Mouse (Mus musculus) left cerebral cortex, postnatal 25 days (tissue): ENCODE data around the gene Marcksl1. TPM values are rescaled to one million over a fixed set of nuclear protein-coding genes. Genes with fewer than 3 reads are reported as not detected.

Experiments used
- DNase-seq, 2 experiments: peaks; one replicate each; pipeline ENCODE4 v3.0.0; 2022; ENCODE audit warnings: low spot score in 2 of 2, mixed read lengths in 1 of 2
- intact Hi-C: fragments of 180-260 bp; cut with DNase I; formaldehyde crosslinking; loops from one replicate; pipeline ENCODE4 v1.15.1; 2025
- total RNA-seq, 2 experiments: library from RNA; stranded (reverse); gene quantifications; 2 replicates each; pipeline ENCODE4 v1.2.3; 2021

Marcksl1 gene
- 100 to 1,000 TPM; 196 to 227 TPM for total RNA-seq

DNA sequence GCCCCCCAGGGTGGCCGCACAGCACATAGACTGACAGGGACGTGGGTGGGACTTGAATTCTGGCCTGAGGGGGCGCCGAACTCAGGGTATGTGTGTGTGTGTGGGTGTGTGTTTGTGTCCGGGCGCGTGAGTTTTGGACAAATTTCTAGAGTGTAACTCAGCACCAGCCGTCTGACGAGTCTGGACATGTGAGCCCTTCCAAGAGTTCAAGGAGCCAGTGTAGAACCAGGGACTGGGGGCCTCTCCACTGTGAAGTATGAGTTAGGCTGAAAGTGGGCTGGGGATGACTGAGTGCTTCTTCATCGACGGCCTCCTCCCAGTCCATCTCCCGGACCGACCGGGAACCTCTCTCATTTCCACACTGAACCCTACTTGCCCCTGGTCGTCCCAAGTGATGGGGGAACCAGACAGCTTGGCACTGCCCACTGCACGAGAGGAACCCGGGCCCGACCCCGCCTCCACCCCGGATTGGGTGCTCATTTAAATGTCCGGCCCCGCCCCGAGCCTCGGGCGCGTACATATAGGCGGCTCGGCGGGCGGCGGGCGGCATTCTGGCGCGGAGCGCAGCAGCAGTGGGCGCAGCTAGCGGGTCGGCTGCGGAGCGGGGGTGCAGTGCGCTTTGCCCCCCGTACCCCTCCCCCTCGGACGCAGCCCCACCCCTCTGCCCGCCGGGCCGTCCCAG is at the start of gene Marcksl1:
TSS of gene Marcksl1 (plus strand) at position 496 of the 682 bp plus-strand sequence.
- intact Hi-C loops: no loop called here
- peak; percentile 78 to 79 for DNase-seq

DNA sequence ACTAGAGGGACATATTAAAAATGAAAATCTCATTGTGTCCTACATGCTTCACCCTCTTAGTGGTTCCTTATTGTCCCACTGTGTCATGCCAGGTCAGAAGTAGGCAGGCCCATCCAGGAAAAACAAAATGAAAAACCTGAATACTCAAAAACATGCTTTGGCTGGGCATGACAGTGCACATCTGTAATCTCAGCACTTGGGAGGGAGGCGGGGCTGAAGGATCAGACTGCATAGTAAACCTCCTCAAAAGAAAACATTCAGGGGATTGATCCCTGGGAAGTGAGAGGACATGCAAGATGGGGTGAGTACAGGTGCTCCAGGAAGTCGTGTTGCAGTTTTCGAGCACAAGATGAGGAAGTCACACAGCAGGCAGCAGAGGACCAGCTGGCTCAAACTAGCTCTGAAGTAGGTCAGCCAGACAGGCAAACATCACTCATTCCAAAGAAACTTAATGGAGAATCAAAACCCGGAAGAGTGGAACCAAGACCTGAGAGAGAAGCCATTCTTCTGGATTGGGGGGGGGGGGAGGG is 49.0 kb upstream of the Marcksl1 start:
- no peak for DNase-seq
- intact Hi-C loops: loop anchor here (5.0 kb wide), 1 partner anchor 138 kb away; the partner anchor contains the start of genes Eif3i and Tmem234

DNA sequence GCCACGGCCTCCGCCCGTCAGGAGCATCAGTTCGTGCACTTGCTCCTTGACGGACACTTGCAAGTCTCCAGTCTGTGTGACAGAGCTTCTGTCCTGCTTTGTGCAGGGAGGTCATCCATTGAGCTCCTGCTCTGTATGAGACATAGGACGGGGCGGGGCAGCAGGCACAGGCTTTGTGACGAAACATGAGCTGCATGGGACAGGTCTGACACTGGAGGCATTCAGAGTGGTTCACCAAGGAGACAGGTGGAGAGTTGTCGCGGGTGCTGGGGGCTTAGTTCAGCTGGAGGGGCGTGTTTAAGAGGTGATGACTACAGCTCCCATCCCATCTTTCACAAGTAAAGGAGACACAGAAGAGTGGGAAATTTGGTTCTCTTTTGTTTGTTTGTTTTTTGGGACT is 37.3 kb upstream of the Marcksl1 start:
- no peak for DNase-seq
- intact Hi-C loops: no loop called here

DNA sequence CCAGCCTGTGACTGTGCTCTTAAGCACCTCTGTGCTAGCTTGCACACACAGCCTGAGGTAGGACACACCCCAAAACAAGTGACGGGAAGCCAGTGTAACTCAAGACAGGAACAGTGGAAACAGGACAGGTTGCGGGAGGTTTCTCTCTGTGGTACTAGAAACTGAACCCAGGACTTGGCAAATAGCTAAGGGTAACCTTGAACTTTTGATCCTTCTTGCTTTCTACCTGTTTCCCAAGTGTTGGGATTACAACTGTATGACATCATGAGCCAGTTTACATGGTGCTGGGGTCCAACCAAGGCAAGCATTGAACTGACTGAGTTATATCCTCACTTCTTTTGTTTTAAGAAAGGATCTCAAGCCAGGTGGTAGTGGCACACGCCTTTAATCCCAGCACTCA is 33.5 kb upstream of the Marcksl1 start:
- intact Hi-C loops: no loop called here
- no peak for DNase-seq

DNA sequence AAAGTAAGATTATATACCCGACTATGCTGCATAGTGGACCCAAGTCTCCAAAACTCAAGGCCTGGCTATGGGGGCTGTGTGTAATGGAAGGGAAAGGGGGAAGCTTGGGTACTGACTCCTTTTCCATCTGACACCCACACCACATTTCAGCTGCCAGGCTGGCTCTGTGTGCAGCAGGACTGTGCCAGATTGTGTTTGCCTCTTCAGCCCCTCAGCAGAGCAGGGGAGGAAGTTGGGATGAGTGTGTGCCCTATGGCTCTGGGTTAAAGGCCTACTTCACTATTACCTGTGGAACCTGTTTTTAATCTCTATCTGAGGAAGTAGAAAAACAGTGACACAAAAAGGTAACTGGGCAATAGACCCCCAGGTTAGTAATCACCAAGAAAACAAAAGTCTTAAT is 32.3 kb upstream of the Marcksl1 start:
- DNase-seq: peak in 1 of 2 experiments; percentile 33
- intact Hi-C loops: no loop called here

DNA sequence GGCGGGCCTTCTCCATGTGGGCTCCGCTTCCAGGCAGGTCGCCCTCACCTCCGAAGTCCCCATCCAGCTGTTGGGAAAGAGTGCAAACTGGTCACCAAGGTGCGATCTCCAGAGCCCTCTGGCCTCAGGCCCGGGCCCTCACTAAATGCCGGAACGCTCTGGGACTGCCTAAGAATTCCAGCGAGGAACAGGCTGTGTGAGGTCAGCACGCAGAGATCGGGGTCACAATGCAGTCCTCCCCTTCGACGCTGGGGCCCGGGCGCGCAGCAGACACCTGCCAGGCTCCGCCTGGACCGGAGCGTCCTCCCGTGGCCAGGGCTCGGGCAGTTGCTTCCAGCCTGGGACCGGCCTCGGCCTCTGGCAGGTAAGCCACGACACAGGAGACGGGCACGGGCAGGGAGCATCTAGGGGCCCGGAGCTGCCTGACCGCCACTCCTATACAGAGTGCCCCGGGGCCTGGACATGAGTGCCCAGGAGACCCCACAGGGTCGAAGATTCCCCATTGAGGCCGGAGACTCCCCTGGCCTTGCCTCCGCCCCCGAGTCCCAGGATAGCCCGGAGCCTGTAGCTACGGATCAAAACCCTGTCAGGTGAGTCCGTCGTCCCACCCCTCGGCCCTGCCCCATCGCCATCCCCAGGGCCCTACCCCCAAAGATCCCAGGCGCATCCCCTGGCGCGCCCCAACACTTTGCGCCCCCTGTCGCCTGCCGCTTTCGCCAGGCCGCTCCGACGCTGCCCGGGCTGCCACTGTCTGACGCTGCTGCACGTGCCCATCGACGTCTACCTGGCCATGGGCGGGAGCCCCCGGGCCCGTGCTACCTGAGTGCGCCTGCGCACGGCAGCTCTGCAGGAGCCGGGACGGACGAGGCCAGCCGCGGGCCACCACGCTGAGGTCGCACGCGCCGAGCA is 22.2 kb upstream of the Marcksl1 start, which contains the start of the genes Tssk3 and Fam229a:
TSS of gene Tssk3 (minus strand) at position 51 of the 909 bp plus-strand sequence.
TSS of gene Fam229a (plus strand) at position 219 of the 909 bp plus-strand sequence.
- intact Hi-C loops: no loop called here

DNA sequence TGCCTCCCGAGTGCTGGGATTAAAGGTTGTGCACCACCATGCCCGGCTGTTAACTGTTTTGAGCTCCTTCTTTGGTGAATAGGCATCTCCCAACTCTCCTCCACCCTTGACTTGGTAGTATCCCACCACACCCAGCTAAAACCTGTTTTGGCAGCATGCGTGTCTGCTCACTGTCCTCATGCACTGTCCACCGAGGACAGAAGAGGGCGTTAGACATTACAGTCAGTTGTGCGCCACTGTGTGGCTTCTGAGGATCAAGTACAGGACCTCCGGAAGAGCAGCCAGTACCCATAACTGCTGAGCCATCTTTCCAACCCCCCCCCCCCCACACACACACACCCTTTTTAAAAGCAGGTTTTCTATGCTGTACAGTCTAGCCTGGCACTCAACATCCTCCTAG is 18.7 kb upstream of the Marcksl1 start:
- intact Hi-C loops: loop anchor here (1.0 kb wide), 1 partner anchor 20 kb away; no protein-coding TSS in a partner anchor

More for the DNA sequence above, 22.2 kb upstream of the Marcksl1 start, which contains the start of the genes Tssk3 and Fam229a:
- peak in 1 of 2 experiments; percentile 39 for DNase-seq

DNA sequence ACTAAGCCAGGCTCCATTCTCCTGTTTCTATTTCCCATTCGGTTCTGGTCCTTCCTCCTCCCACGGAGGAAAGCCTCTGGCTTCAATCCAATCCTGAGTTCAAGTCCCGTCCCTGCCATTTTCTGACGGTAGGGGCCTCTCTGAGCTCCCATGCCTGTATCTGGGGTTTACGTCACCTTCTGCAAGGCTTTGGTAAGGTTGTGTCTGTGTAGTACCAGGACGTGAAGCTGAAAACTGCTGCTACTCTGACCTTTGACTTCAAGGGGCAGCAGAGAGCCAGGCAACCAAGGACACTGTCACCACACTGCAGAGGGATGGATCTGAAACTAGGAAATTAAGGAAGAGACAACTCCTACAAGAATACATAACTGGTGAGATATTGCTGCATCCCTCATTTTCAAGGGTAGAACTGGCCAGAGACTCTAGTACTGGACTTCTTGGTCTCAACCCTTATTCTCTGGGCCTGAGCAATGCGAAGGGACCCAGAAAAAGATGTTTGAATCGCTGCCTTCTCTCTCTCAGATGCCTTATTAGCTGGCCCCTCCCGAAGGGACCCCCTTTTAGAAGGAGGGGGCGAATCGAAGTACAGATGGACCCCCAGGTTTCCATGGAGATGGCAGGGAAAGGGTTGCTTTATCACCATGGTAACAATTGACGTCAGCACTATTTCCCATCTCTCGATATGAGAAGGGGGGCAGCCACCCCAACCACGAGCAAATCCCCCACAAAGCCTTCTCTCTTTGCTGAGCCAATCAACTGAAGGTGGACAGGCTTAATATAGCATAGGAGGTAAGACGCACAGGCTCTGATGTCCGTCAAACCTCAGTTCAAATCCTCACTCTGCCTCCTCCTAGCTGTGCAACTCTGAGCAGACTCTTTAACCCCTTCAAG is 17.5 kb upstream of the Marcksl1 start:
- DNase-seq: peak; percentile 70 to 80
- intact Hi-C loops: loop anchor here (1.0 kb wide), 1 partner anchor 18 kb away; no protein-coding TSS in a partner anchor

More for the DNA sequence above, 18.7 kb upstream of the Marcksl1 start:
- no peak for DNase-seq

DNA sequence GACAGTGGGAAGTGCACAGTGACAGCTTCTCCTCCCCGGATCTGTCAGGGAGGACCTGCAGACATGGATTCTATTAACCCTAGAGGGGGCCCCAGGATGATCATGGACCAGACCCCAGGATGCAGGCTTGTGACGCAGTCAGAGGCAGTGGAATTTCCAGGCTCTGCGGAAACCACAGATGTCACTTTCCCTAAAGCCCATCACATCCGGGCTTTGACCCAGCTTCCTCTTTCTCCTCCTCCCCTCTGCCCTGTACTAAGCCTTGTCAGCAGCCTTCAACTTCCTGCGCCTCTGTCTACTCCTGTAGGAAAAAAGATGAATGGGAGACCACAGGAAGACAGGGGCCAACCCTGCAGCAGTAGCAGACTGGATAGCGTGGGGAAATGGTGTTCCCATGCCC is 16.8 kb upstream of the Marcksl1 start:
- DNase-seq: no peak

DNA sequence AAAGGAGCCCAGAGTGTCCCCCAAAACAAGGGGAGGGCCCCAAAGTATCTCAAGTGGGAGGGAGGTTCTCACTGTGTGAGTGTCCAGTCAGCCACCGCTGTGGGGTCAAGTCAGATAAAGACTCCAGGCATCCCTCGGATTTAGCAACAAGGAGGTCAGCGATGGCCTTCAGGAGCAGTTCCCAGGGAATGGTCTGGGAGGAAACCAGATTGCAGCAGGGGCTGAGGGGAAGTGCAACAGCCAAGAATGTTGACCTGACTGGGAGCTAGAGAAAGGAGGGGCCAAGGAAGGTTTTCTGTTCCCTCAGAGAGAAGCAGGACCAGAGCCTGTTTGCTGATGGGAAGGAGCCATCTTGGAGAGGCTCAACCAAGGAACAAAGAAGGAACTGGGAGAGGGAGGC is 14.4 kb upstream of the Marcksl1 start:
- no peak for DNase-seq
- intact Hi-C loops: no loop called here

More for the DNA sequence above, 16.8 kb upstream of the Marcksl1 start:
- intact Hi-C loops: no loop called here

DNA sequence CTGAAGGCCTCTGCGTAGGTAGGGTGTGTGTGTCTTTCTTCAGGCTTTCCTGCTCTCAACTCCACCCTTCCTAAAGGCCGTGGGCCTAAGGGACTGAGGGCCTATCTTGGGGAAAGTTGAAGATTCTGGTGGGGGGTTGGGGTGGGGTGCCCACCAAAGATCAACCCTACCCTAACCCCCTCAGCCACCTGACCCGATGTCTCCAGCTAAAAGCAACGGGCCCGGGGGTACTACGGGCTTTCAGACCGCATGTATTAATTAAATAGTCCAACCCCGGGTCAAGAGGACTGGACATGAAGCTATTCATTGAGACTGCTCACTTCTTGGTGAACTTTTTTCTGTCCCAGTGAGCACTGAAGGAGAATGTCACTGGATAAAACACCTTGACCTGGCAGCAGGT is 13.4 kb upstream of the Marcksl1 start:
- intact Hi-C loops: loop anchor here (5.0 kb wide), 1 partner anchor 107 kb away; no protein-coding TSS in a partner anchor
- DNase-seq: no peak

DNA sequence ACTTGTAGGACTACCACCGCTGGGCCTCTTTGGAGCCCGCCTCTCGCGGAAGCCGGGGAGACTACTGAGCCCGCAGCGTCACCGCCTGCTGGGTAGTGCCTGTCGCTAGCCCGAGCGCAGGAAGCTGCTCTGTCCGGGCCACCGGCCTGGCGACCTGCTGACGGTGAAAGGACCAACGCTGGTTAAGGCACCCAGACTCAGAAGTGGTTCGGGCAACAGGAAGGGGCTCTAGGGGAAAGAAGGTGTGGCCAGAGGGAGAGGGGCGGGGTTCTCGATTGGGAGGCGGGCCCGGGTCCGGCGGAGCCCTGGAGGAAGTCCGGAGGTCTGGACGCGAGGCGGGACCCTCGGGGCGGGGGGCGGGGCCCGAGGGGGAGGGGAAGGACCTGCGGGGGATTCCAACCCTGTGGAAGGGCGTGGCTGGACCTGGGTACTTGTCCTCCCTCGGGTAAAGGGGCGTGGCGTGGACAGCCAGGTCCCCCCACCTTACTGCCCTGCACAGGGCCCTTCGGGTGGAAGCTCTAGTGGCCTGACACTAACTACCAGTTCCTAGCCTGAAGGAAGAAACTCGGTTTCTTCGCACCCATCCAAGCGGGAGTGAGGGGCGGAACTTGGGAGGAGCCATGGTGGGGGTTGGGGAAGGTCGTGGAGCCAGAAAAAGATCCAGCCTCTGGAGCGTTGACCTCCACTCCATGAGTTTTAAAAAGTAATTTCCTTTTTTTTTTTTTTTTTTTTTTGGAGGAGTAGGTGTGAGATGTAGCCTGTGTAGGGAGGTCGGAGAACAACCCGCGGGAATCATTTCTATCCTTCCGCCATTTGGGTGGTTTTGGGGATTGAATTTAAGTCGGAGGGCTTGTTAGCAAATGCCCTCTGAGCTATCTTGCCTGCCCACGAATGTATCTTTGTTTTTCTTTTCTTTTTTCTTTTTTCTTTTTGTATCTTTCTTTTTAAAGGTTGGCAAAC is 12.5 kb upstream of the Marcksl1 start:
- intact Hi-C loops: loop anchor here (5.0 kb wide), 1 partner anchor 106 kb away; no protein-coding TSS in a partner anchor
- DNase-seq: peak; percentile 61 to 70

DNA sequence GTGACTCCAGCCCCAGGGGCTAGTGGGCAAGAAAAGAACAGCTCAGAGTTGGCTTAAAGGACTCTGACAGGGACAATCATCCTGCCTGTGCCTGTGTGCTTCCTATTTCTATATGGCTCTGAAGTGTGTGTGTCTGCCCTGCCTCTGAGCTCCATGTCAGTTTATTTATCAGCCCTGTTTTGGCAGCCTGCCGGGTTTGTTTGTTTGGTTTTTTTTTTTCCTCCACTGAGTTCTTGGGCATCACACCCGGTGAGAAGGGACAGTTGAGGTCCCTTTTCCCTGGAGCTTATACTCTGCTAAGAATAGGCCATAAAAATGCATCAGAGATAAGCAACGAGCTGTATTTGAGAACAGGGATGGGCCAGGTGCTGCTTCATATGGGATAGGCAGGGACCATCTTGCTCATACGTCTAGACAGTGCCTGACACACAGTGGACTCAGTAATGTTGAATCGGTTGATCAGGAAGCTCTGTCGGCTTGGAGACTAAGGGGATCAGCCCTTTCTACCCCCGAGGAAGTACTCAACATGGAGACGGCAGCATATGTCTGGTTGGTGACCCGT is 11.0 kb upstream of the Marcksl1 start:
- DNase-seq: no peak
- intact Hi-C loops: loop anchor here (5.0 kb wide), 1 partner anchor 105 kb away; no protein-coding TSS in a partner anchor

DNA sequence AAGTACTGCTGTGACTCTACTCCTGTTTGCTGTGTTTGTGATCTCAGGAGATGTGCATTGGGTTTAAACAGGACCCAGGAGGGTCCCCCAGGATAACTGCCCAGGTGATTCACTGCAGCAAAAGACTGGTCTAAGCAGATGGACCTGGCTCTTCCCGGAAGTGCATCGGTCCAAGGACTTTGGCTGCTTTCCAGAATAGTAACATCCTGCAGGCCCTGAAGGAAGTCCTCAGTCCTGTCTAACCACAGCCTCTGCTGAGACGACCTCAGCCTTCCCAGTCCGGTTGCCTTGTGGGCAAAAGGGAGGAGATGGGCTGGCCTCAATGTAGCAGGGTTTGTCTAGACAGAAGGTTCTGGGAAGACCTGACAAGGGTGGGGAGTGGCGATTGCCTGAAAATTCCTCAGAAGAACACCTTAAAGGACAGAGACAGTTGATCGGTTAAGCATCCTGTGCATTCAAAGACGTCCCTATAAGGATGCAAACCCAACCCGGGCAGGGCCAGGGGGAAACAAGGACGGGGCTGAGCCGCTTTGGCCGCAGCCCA is 10.4 kb upstream of the Marcksl1 start:
- no peak for DNase-seq
- intact Hi-C loops: loop anchor here (5.0 kb wide), 1 partner anchor 104 kb away; no protein-coding TSS in a partner anchor

DNA sequence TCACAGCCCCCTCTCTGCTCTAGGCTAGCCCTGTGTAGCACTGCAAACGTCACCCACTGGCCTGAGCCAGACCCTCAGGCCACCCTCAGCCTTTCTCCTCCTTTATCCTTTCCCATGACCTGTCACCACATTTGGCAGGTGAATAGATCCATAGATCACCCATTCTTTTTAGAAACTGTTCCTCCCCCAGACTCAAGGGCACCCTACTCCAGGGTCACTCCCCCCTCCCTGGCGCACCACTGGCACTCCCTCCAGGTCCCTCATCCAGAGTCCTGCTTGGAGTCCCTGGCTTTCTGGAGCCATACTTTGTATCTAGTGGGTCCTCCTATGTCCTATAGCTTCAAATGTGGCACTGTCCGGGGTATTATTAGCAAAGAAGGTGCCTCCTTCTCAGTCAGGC is 7.9 kb upstream of the Marcksl1 start:
- no peak for DNase-seq
- intact Hi-C loops: no loop called here

DNA sequence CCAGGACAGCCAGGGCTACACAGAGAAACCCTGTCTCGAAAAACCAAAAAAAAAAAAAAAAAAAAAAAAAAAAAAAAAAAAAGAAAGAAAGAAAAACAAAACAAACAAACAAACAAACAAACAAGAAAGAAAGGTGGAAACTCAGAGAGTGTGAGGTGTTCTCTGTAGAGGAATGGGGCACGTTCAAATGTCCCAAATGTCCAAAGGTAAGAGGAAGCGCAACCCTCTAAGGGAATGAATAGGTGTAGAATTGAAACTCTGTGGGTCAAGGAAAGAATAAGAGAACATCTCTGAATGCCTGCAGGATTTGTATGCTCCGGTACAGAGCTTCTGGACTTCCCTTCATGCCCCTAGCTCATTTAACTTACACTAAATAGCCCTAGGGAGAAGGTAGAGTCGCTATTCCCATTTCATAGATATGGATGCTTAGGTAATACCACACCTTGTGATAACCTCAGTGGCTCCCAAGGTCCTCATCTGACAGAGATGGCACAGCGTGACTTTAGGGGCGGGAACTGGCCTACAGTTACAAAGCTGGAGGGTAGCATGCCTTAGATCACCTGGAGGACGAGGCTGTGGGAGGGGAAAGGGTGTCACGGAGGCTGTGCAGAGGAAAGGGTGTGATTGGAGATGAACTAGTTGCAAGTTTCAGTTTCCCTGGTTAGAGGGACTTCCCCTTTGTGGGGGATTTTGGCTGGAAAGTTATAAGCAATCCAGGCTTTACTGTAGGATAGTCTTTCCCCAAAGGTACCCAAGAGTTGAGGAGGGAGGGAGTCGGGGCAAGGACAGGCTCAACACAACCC is 5.7 kb upstream of the Marcksl1 start:
- intact Hi-C loops: no loop called here
- DNase-seq: no peak

DNA sequence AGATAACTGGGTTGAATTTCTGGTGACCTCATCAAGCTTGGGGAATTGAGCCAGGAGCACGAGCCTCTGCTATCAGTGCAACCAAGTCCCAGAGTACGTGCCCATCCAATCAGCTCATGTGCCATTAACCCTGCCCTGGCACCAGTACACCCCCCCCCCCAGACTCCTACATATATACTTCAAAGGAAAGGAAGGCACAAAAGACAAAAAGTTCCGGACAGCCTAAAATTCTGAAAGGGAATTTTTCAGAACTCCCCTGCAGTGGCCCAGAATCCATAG is 5.2 kb upstream of the Marcksl1 start:
- intact Hi-C loops: no loop called here
- DNase-seq: no peak
